10 mouse cellular contexts compared by ENCODE assay signal in the genomic region with DNA sequence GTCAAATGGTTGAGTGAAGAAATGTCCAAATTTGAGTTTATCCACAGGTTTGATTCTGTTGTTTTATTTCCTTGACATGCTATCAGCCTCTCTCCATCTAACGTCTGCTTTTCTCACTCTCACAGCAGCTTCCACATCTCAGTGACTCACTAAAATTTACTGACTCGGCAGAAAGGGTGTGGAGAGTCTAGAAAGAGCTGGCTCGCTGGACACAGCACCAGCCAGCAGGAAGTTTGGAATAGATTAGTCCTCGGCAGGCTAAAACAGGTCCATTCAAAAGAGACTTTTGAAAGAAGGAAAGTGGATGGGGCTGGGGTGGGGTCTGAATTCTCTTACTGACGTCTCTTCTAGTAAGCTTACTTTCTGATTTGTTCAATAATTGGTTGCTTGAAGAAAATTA. TPM values are rescaled to one million over a fixed set of nuclear protein-coding genes. Genes with fewer than 3 reads are reported as not detected.
DNase-seq lines count a peak whose midpoint lies in the region; ATAC-seq lines count a peak whose summit lies in the region.
"Had no signal": no experiment of that assay in that cellular context is flagged by ENCODE, and none has a peak within 500 bp of the region (broad histone marks: within the 10 kb centered on the region; RNA-seq: fewer than 3 reads in every experiment).

No protein-coding gene starts in this region.

- peak; percentile 17 for DNase-seq in adrenal gland, postnatal 14 days
- DNase-seq in adrenal gland, postnatal 25 days: no peak
- DNase-seq in hindbrain, embryonic 14.5 days (ENCODE audit: low spot score): no peak
- no peak for DNase-seq in midbrain, embryonic 10.5 days (ENCODE audit: low spot score)
- DNase-seq in thymus, postnatal 14 days: no peak
- DNase-seq: cerebellum, postnatal 25 days had no signal

- H3K9ac ChIP-seq in hindbrain, embryonic 14.5 days: no peak overlapping the region
- H3K9ac ChIP-seq in hindbrain, embryonic 12.5 days: no peak overlapping the region
- H3K9ac ChIP-seq in midbrain, embryonic 15.5 days: no peak overlapping the region
- H3K9ac ChIP-seq in stomach, embryonic 16.5 days (ENCODE audit: low read length): no peak overlapping the region

- no peak overlapping the region for H3K4me2 ChIP-seq in hindbrain, embryonic 14.5 days (replicated peaks)
- no peak overlapping the region for H3K4me2 ChIP-seq in hindbrain, embryonic 12.5 days (replicated peaks)
- no peak overlapping the region for H3K4me2 ChIP-seq in midbrain, embryonic 15.5 days
- H3K4me2 ChIP-seq in stomach, embryonic 16.5 days (ENCODE audit: low read depth, low read length): no peak overlapping the region
- H3K4me2 ChIP-seq: liver, embryonic 11.5 days had no signal

- 0 out of 2 replicates have a peak, but pooled peaks have one; percentile 27 for ATAC-seq in hindbrain, embryonic 14.5 days (ENCODE audit: low FRiP score)
- ATAC-seq in hindbrain, embryonic 12.5 days (ENCODE audit: low FRiP score): no peak
- ATAC-seq in midbrain, embryonic 15.5 days (replicated peaks): peak; percentile 54; the same call in 1 of the 2 replicates
- peak; percentile 58; the same call in 1 of the 2 replicates for ATAC-seq in stomach, embryonic 16.5 days (ENCODE audit: insufficient read depth, low FRiP score)

- H3K27me3 ChIP-seq in hindbrain, embryonic 14.5 days (ENCODE audit: control insufficient read depth, insufficient read depth, low read length): no peaks in the 10 kb centered on the region
- H3K27me3 ChIP-seq in hindbrain, embryonic 12.5 days: no peaks in the 10 kb centered on the region
- no peaks in the 10 kb centered on the region for H3K27me3 ChIP-seq in midbrain, embryonic 15.5 days (replicated peaks)
- no peaks in the 10 kb centered on the region for H3K27me3 ChIP-seq in midbrain, embryonic 10.5 days (ENCODE audit: low read depth, poor library complexity, severe bottlenecking)
- no peaks in the 10 kb centered on the region for H3K27me3 ChIP-seq in stomach, embryonic 16.5 days (ENCODE audit: control insufficient read depth, insufficient read depth, low read length)

- H3K27ac ChIP-seq in hindbrain, embryonic 14.5 days: no peak overlapping the region
- no peak overlapping the region for H3K27ac ChIP-seq in hindbrain, embryonic 12.5 days
- H3K27ac ChIP-seq in midbrain, embryonic 15.5 days: no peak overlapping the region
- no peak overlapping the region for H3K27ac ChIP-seq in midbrain, embryonic 10.5 days (replicated peaks)
- H3K27ac ChIP-seq in stomach, embryonic 16.5 days (ENCODE audit: low read length): no peak overlapping the region

- H3K4me3 ChIP-seq in hindbrain, embryonic 14.5 days (replicated peaks; ENCODE audit: low read length): no peak overlapping the region
- H3K4me3 ChIP-seq in hindbrain, embryonic 12.5 days: no peak overlapping the region
- no peak overlapping the region for H3K4me3 ChIP-seq in midbrain, embryonic 15.5 days
- no peak overlapping the region for H3K4me3 ChIP-seq in midbrain, embryonic 10.5 days
- H3K4me3 ChIP-seq in stomach, embryonic 16.5 days (replicated peaks; ENCODE audit: low read length): no peak overlapping the region

- no peaks in the 10 kb centered on the region for H3K4me1 ChIP-seq in hindbrain, embryonic 14.5 days (replicated peaks; ENCODE audit: control insufficient read depth, insufficient read depth, low read length)
- no peaks in the 10 kb centered on the region for H3K4me1 ChIP-seq in hindbrain, embryonic 12.5 days
- no peaks in the 10 kb centered on the region for H3K4me1 ChIP-seq in midbrain, embryonic 15.5 days
- no peaks in the 10 kb centered on the region; the same call in 1 of the 2 replicates for H3K4me1 ChIP-seq in midbrain, embryonic 10.5 days
- H3K4me1 ChIP-seq in stomach, embryonic 16.5 days (ENCODE audit: control insufficient read depth, insufficient read depth, low read length): no peaks in the 10 kb centered on the region

- H3K9me3 ChIP-seq in hindbrain, embryonic 14.5 days (ENCODE audit: control insufficient read depth, low read length): no peaks in the 10 kb centered on the region
- H3K9me3 ChIP-seq in hindbrain, embryonic 12.5 days (replicated peaks): no peaks in the 10 kb centered on the region
- no peaks in the 10 kb centered on the region for H3K9me3 ChIP-seq in midbrain, embryonic 15.5 days
- H3K9me3 ChIP-seq in midbrain, embryonic 10.5 days (replicated peaks): no peaks in the 10 kb centered on the region
- H3K9me3 ChIP-seq in stomach, embryonic 16.5 days (replicated peaks; ENCODE audit: control insufficient read depth, low read length): no peaks in the 10 kb centered on the region

- WGBS in hindbrain, embryonic 14.5 days: 26% methylated on average over 5 of the region's 5 CpGs
- WGBS in hindbrain, embryonic 12.5 days: 33% methylated on average over 5 of the region's 5 CpGs
- WGBS in midbrain, embryonic 15.5 days: 18% methylated on average over 5 of the region's 5 CpGs
- WGBS in midbrain, embryonic 10.5 days: 43% methylated on average over 5 of the region's 5 CpGs
- WGBS in stomach, embryonic 16.5 days: 16% methylated on average over 5 of the region's 5 CpGs

- no peaks in the 10 kb centered on the region for H3K36me3 ChIP-seq in hindbrain, embryonic 14.5 days (replicated peaks; ENCODE audit: control insufficient read depth, insufficient read depth)
- H3K36me3 ChIP-seq in hindbrain, embryonic 12.5 days: no peaks in the 10 kb centered on the region
- no peaks in the 10 kb centered on the region for H3K36me3 ChIP-seq in midbrain, embryonic 15.5 days (replicated peaks)
- H3K36me3 ChIP-seq in midbrain, embryonic 10.5 days: no peaks in the 10 kb centered on the region
- no peaks in the 10 kb centered on the region for H3K36me3 ChIP-seq in stomach, embryonic 16.5 days (ENCODE audit: control insufficient read depth, insufficient read depth, low read length)

RNA-seq across cellular contexts. Expression of a gene that starts 33.9 kb away (rescaled TPM):
- 3.1 and 8.0 TPM in 2 replicates for total RNA-seq in adrenal gland, postnatal 14 days (2021)
- total RNA-seq in adrenal gland, postnatal 25 days (2021): 2.7 and 2.9 TPM in 2 replicates
- polyA plus RNA-seq in hindbrain, embryonic 14.5 days (2014; fragmentation: Nextera tagmentation; extraction: Ambion mirVana): 4.4 TPM in 2 replicates
- polyA plus RNA-seq in hindbrain, embryonic 12.5 days (2016; fragmentation: Nextera tagmentation; extraction: Ambion mirVana): 4.9 and 5.0 TPM in 2 replicates
- 4.0 and 4.1 TPM in 2 replicates for polyA plus RNA-seq in midbrain, embryonic 15.5 days (2015; fragmentation: Nextera tagmentation; extraction: Ambion mirVana)
- 5.4 and 5.5 TPM in 2 replicates for polyA plus RNA-seq in midbrain, embryonic 10.5 days (2016; fragmentation: Nextera tagmentation; extraction: Ambion mirVana)
- 2.5 and 3.2 TPM in 2 replicates for polyA plus RNA-seq in stomach, embryonic 16.5 days (2015; fragmentation: Nextera tagmentation; extraction: Ambion mirVana)

RNA-seq across cellular contexts. Expression of a gene that starts 34.7 kb away (rescaled TPM):
- 15.8 and 20.9 TPM in 2 replicates for total RNA-seq in adrenal gland, postnatal 14 days (2021)
- 12.9 and 21.7 TPM in 2 replicates for total RNA-seq in adrenal gland, postnatal 25 days (2021)
- 142 and 148 TPM in 2 replicates for polyA plus RNA-seq in hindbrain, embryonic 14.5 days (2014; fragmentation: Nextera tagmentation; extraction: Ambion mirVana)
- 40.5 and 44.5 TPM in 2 replicates for polyA plus RNA-seq in hindbrain, embryonic 12.5 days (2016; fragmentation: Nextera tagmentation; extraction: Ambion mirVana)
- polyA plus RNA-seq in midbrain, embryonic 15.5 days (2015; fragmentation: Nextera tagmentation; extraction: Ambion mirVana): 162 and 170 TPM in 2 replicates
- polyA plus RNA-seq in midbrain, embryonic 10.5 days (2016; fragmentation: Nextera tagmentation; extraction: Ambion mirVana): 16.4 and 21.0 TPM in 2 replicates
- 30.8 and 31.4 TPM in 2 replicates for polyA plus RNA-seq in stomach, embryonic 16.5 days (2015; fragmentation: Nextera tagmentation; extraction: Ambion mirVana)
